Mouse (Mus musculus): ENCODE measurements around the gene Frat2. TPM values are rescaled to one million over a fixed set of nuclear protein-coding genes. Genes with fewer than 3 reads are reported as not detected.

The Frat2 gene
- total and polyA plus RNA-seq, 3 experiments = 55.6 to 110 TPM; not detected in 1

DNA sequence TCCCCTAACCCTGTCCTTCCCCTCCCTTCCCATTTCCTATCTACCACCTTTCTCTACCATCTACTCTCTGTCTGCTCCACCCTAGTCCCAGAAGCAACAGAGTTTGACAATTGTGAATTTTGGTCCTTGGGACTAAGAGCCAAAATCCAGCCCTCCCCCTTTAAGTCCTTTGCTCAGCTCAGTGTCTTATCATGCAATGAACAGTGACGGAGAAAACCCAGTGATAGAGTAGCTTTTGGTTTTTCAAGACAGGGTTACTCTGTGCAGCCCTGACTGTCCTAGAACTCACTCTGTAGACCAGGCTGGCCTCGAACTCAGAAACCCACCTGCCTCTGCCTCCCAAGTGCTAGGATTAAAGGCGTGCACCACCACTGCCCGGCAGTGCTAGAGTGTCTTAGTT is 34.6 kb downstream of the Frat2 start:
- Histone ChIP-seq H3K4me1 (ENCODE audit: control insufficient read depth in 1 of 2, insufficient read depth in 2 of 2, low read length in 2 of 2) (peaks cover 14 to 27% of the 10 kb centered on the region in 2 experiments), H3K4me3 (ENCODE audit: control insufficient read depth in 1 of 2, insufficient read depth in 1 of 2, low read depth in 2 of 2, low read length in 2 of 2) (no peak overlapping the region), H3K9ac (ENCODE audit: control insufficient read depth, low read depth, low read length, poor library complexity, severe bottlenecking) (no peak overlapping the region), H3K27me3 (ENCODE audit: control insufficient read depth in 1 of 2, insufficient read depth in 2 of 2, low read length in 2 of 2) (no peaks in the 10 kb centered on the region), H3K79me2 (ENCODE audit: control insufficient read depth, insufficient read depth, low read length, poor library complexity) (no peaks in the 10 kb centered on the region), H3K36me3 (ENCODE audit: control insufficient read depth in 1 of 2, insufficient read depth in 2 of 2, low read length in 2 of 2) (peaks cover 0 to 14% of the 10 kb centered on the region in 2 experiments; a peak in 2 of 4 replicates), H3K27ac (ENCODE audit: control insufficient read depth, low read depth, low read length) (no peak overlapping the region), H3K9me3 (replicated peaks; ENCODE audit: insufficient read depth, low read length) (no peaks in the 10 kb centered on the region)
- peak; percentile 58 for DNase-seq (ENCODE audit: low read depth, low spot score)
- TF ChIP-seq GATA1 (IDR thresholded peaks at IDR 0.05; ENCODE audit: low read depth, low read length) (peak; percentile 62), GABPA (IDR thresholded peaks at IDR 0.05; ENCODE audit: low read depth, low read length) (no peak), EP300 (IDR thresholded peaks at IDR 0.05; ENCODE audit: low read depth in 1 of 2, low read length in 2 of 2) (peak in 1 of 2 experiments; percentile 62; a peak in 1 of 4 replicates), RCOR1 (IDR thresholded peaks at IDR 0.05; ENCODE audit: low read depth, low read length) (0 out of 2 replicates have a peak, but pooled peaks have one; percentile 28)

DNA sequence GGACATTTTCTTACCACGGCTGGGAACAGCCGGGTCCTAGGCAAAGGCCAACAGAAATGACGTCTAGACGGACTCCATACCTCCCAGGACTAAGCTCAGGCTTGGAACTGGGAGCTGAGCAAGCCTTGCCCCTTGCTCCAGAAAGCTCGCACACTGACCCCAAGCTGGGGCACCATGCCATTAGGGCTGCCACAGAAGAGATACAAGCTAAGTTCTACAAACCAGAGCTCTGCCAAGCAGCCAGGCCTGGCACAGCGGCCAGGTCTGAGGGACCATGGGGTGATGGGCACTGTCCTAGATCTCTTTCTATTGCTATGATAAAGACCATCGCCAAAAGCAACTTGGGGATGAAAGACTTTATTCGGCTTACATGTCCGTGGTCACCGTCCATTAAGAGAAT is 35.4 kb downstream of the Frat2 start:
- H3K27me3 ChIP-seq (ENCODE audit: control insufficient read depth in 1 of 2, insufficient read depth in 2 of 2, low read length in 2 of 2) = no peaks in the 10 kb centered on the region
- no peak for DNase-seq (ENCODE audit: low read depth, low spot score)
- no peaks in the 10 kb centered on the region for H3K79me2 ChIP-seq (ENCODE audit: control insufficient read depth, insufficient read depth, low read length, poor library complexity)
- no peak overlapping the region for H3K4me3 ChIP-seq (ENCODE audit: control insufficient read depth in 1 of 2, insufficient read depth in 1 of 2, low read depth in 2 of 2, low read length in 2 of 2)
- peaks cover 16 to 35% of the 10 kb centered on the region in 2 experiments for H3K4me1 ChIP-seq (ENCODE audit: control insufficient read depth in 1 of 2, insufficient read depth in 2 of 2, low read length in 2 of 2)
- no peak for TF ChIP-seq MYC (IDR thresholded peaks at IDR 0.05; ENCODE audit: low read depth, low read length)
- TF ChIP-seq EP300 (IDR thresholded peaks at IDR 0.05; ENCODE audit: low read depth in 1 of 2, low read length in 2 of 2) = no peak
- no peak for TF ChIP-seq ETS1 (IDR thresholded peaks at IDR 0.05; ENCODE audit: low read depth, low read length)
- no peak for TF ChIP-seq BHLHE40 (IDR thresholded peaks at IDR 0.05; ENCODE audit: borderline replicate concordance, low read depth, low read length)
- no peak for TF ChIP-seq ZKSCAN1 (IDR thresholded peaks at IDR 0.05; ENCODE audit: low read depth, low read length)
- TF ChIP-seq CTCF (IDR thresholded peaks at IDR 0.05 in 2 of 3, conservative IDR thresholded peaks at IDR 0.05 in 1 of 3; ENCODE audit: control insufficient read depth in 1 of 3, insufficient read depth in 1 of 3, low read depth in 2 of 3, low read length in 3 of 3, poor library complexity in 1 of 3, severe bottlenecking in 1 of 3) = no peak
- TF ChIP-seq CHD2 (IDR thresholded peaks at IDR 0.05; ENCODE audit: low read length) = no peak
- no peak for TF ChIP-seq SMC3 (IDR thresholded peaks at IDR 0.05; ENCODE audit: low read depth, low read length)
- no peak for TF ChIP-seq RCOR1 (IDR thresholded peaks at IDR 0.05; ENCODE audit: low read depth, low read length)
- no peak for TF ChIP-seq TCF12 (IDR thresholded peaks at IDR 0.05; ENCODE audit: low read depth, low read length)
- TF ChIP-seq TBP (IDR thresholded peaks at IDR 0.05; ENCODE audit: low read depth, low read length) = no peak
- TF ChIP-seq ZNF384 (IDR thresholded peaks at IDR 0.05; ENCODE audit: low read depth, low read length) = no peak
- no peak for TF ChIP-seq NRF1 (IDR thresholded peaks at IDR 0.05; ENCODE audit: insufficient read depth, low read depth, low read length, poor library complexity, severe bottlenecking)
- no peak for TF ChIP-seq TAL1 (IDR thresholded peaks at IDR 0.05; ENCODE audit: low read length)
- TF ChIP-seq MYB (IDR thresholded peaks at IDR 0.05; ENCODE audit: low read depth, low read length) = no peak
- H3K27ac ChIP-seq (ENCODE audit: control insufficient read depth, low read depth, low read length) = no peak overlapping the region
- peaks cover 0 to 21% of the 10 kb centered on the region in 2 experiments; a peak in 2 of 4 replicates for H3K36me3 ChIP-seq (ENCODE audit: control insufficient read depth in 1 of 2, insufficient read depth in 2 of 2, low read length in 2 of 2)
- no peaks in the 10 kb centered on the region for H3K9me3 ChIP-seq (replicated peaks; ENCODE audit: insufficient read depth, low read length)
- H3K9ac ChIP-seq (ENCODE audit: control insufficient read depth, low read depth, low read length, poor library complexity, severe bottlenecking) = no peak overlapping the region

Measured in MEL (cell line).